Mouse (Mus musculus): ENCODE results near the gene Gas7. TPM values are rescaled to one million over a fixed set of nuclear protein-coding genes. Genes with fewer than 3 reads are reported as not detected.

Gas7 gene
- total and polyA plus RNA-seq, 3 experiments: 0.44 TPM; not detected in 2

DNA sequence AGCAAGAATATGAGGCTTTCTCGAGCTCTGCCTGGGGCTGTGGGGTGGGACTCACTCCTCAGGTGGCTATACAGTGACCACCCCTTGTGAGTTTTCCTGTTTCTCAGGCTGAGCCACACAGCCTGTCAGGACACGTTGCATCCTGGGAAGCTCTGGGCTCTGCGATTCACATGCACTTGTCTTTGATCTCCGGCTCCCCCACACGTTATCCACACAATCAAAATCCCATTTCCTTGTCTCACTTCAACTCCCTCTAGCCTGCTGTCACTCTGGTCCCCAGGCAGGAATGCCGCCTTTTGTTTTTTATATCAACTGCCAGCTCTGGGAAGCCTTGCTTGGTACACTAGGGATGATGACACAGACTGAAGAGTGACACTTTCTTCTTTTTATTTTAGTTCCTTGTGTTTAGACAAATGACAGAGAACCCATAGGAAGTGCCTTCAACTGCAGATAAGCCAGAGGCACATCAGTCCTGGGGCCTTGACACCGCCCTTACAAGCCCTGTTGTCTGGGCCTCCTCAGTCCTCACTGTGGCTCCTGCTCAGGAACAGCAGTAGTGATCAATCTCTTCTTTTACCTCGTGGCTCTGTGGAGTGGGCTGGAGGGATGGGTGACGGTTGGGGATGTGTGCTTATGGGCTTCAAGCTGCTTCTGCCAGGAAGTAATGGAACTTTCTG lies 103.7 kb downstream of the Gas7 start:
- Histone ChIP-seq H3K4me3 (ENCODE audit: low read depth, low read length) (no peak overlapping the region), H3K9me3 (replicated peaks) (peaks cover 63% of the 10 kb centered on the region), H3K4me1 (ENCODE audit: insufficient read depth, low read depth, low read length) (no peaks in the 10 kb centered on the region), H3K27me3 (ENCODE audit: insufficient read depth, low read length) (no peaks in the 10 kb centered on the region), H3K36me3 (replicated peaks) (no peaks in the 10 kb centered on the region)
- TF ChIP-seq POLR2AphosphoS5 (IDR thresholded peaks at IDR 0.05; ENCODE audit: insufficient replicate concordance, low read depth, low read length) (no peak), GATA2 (IDR thresholded peaks at IDR 0.05; ENCODE audit: borderline replicate concordance, low read depth, low read length) (no peak), GATA1 (IDR thresholded peaks at IDR 0.05; ENCODE audit: borderline replicate concordance, low read length) (no peak), TAL1 (conservative IDR thresholded peaks at IDR 0.05; ENCODE audit: low read depth, low read length) (no peak), CTCF (IDR thresholded peaks at IDR 0.05; ENCODE audit: low read depth, low read length) (no peak)
- DNase-seq (ENCODE audit: low spot score): no peak
- no peak for ATAC-seq (ENCODE audit: extremely low read depth, insufficient number of reproducible peaks, low FRiP score, poor library complexity, severe bottlenecking)

DNA sequence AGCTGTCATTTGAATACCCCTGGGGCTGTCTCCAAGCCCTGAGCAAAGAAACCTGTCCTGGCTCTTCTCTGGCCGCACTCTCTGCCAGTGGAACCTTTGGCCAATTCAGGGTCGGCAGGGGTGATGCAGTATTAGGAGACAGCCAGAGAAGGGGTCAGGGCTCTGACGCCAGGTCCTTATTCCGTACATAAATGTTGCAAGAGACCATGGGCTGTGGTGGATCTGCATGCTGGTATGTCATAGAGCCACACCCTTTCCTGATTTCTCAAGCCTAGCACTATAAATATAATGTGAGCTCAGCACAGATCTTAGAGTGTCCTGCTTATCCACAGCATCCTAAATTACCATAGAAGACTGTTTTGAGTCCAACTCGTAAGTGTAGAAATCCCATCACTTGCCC lies 104.3 kb downstream of the Gas7 start:
- Histone ChIP-seq H3K4me3 (ENCODE audit: low read depth, low read length) (no peak overlapping the region), H3K4me1 (ENCODE audit: insufficient read depth, low read depth, low read length) (no peaks in the 10 kb centered on the region), H3K9me3 (replicated peaks) (peaks cover 64% of the 10 kb centered on the region), H3K36me3 (replicated peaks) (no peaks in the 10 kb centered on the region), H3K27me3 (ENCODE audit: insufficient read depth, low read length) (no peaks in the 10 kb centered on the region)
- ATAC-seq (ENCODE audit: extremely low read depth, insufficient number of reproducible peaks, low FRiP score, poor library complexity, severe bottlenecking): no peak
- TF ChIP-seq GATA1 (IDR thresholded peaks at IDR 0.05; ENCODE audit: borderline replicate concordance, low read length) (no peak), CTCF (IDR thresholded peaks at IDR 0.05; ENCODE audit: low read depth, low read length) (no peak), TAL1 (conservative IDR thresholded peaks at IDR 0.05; ENCODE audit: low read depth, low read length) (no peak), POLR2AphosphoS5 (IDR thresholded peaks at IDR 0.05; ENCODE audit: insufficient replicate concordance, low read depth, low read length) (no peak), GATA2 (IDR thresholded peaks at IDR 0.05; ENCODE audit: borderline replicate concordance, low read depth, low read length) (no peak)
- no peak for DNase-seq (ENCODE audit: low spot score)

DNA sequence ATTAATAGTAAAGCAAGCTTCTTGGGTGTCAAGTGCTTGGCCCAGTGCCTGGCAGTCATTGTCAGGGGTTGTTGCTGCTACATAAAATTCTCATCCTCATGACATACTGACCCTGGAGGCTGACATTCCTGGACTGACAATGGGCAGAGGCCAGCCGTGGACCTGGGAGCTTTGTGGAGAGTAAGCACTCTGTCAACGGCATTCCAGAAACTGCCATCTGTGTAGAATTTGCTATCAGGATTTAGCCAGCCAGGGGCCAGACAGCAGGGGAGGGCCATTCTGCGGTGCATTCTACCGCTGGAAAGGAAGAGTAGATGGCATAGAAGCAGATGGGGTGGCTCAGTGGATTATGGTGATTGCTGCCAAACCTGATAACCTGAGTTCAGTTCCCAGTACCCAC lies 106.4 kb downstream of the Gas7 start:
- ATAC-seq (ENCODE audit: extremely low read depth, insufficient number of reproducible peaks, low FRiP score, poor library complexity, severe bottlenecking): no peak
- TF ChIP-seq GATA2 (IDR thresholded peaks at IDR 0.05; ENCODE audit: borderline replicate concordance, low read depth, low read length) (no peak), POLR2AphosphoS5 (IDR thresholded peaks at IDR 0.05; ENCODE audit: insufficient replicate concordance, low read depth, low read length) (no peak)

DNA sequence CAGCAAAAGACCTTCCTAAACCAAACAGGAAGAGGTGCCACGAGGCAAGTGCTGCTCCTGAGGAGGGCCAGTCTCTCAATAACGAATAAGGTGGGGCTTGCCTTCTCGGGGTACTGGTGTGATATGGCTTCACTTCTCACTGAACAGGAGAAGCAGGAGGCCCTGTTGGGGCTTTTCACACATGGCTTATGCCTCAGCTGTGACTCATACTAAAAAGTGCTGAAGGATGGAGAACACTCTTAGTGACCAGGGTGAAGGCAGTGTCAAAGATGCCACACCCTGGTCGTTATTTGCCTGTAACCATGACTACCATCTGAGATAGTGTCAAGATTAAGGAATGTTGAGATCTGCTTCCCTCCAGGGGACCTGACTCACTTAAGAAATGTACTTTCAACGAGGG lies 107.9 kb downstream of the Gas7 start:
- TF ChIP-seq GATA2 (IDR thresholded peaks at IDR 0.05; ENCODE audit: borderline replicate concordance, low read depth, low read length) (no peak), GATA1 (IDR thresholded peaks at IDR 0.05; ENCODE audit: borderline replicate concordance, low read length) (no peak), CTCF (IDR thresholded peaks at IDR 0.05; ENCODE audit: low read depth, low read length) (no peak), TAL1 (conservative IDR thresholded peaks at IDR 0.05; ENCODE audit: low read depth, low read length) (no peak), POLR2AphosphoS5 (IDR thresholded peaks at IDR 0.05; ENCODE audit: insufficient replicate concordance, low read depth, low read length) (no peak)
- no peaks in the 10 kb centered on the region for H3K27me3 ChIP-seq (ENCODE audit: insufficient read depth, low read length)
- DNase-seq (ENCODE audit: low spot score): no peak
- H3K36me3 ChIP-seq (replicated peaks): no peaks in the 10 kb centered on the region
- ATAC-seq (ENCODE audit: extremely low read depth, insufficient number of reproducible peaks, low FRiP score, poor library complexity, severe bottlenecking): no peak
- H3K9me3 ChIP-seq (replicated peaks): peaks cover 77% of the 10 kb centered on the region
- no peaks in the 10 kb centered on the region for H3K4me1 ChIP-seq (ENCODE audit: insufficient read depth, low read depth, low read length)
- H3K4me3 ChIP-seq (ENCODE audit: low read depth, low read length): no peak overlapping the region

More for the DNA sequence above, 106.4 kb downstream of the Gas7 start:
- Histone ChIP-seq H3K4me1 (ENCODE audit: insufficient read depth, low read depth, low read length) (no peaks in the 10 kb centered on the region), H3K36me3 (replicated peaks) (no peaks in the 10 kb centered on the region), H3K4me3 (ENCODE audit: low read depth, low read length) (no peak overlapping the region), H3K9me3 (replicated peaks) (peaks cover 70% of the 10 kb centered on the region), H3K27me3 (ENCODE audit: insufficient read depth, low read length) (no peaks in the 10 kb centered on the region)
- no peak for DNase-seq (ENCODE audit: low spot score)

DNA sequence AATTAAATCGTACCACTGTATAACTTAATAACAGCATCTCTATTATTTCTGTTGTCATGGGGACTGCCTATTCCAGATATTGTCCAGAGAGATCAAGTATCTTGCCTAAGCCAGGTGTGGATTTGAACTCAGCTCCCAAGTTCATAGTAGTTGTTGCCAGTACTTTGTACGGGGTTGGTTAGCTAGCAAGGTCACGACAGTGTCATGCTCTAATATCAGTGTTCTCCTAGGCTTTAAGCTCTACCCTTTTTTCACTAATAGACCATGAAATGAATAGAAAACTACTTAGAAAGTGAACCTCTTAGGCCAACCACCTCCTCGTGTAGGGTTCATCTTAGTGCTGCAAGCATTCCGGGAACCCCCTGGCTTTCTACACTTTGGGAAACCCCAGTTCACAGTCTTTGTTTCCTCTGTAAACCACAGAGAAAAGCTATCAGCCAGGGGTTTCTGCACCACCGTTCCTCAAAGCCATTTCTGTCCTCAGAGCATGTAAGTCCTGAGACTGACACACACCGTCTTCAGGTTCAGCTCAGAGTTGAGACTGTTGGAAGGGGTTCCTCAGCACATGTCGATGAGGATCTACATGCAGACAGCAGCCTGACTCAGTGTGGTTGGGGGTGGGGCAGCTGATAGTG lies 108.9 kb downstream of the Gas7 start:
- no peaks in the 10 kb centered on the region for H3K4me1 ChIP-seq (ENCODE audit: insufficient read depth, low read depth, low read length)
- TF ChIP-seq POLR2AphosphoS5 (IDR thresholded peaks at IDR 0.05; ENCODE audit: insufficient replicate concordance, low read depth, low read length) (no peak), GATA1 (IDR thresholded peaks at IDR 0.05; ENCODE audit: borderline replicate concordance, low read length) (no peak), TAL1 (conservative IDR thresholded peaks at IDR 0.05; ENCODE audit: low read depth, low read length) (no peak), CTCF (IDR thresholded peaks at IDR 0.05; ENCODE audit: low read depth, low read length) (no peak), GATA2 (IDR thresholded peaks at IDR 0.05; ENCODE audit: borderline replicate concordance, low read depth, low read length) (no peak)
- no peak for ATAC-seq (ENCODE audit: extremely low read depth, insufficient number of reproducible peaks, low FRiP score, poor library complexity, severe bottlenecking)

DNA sequence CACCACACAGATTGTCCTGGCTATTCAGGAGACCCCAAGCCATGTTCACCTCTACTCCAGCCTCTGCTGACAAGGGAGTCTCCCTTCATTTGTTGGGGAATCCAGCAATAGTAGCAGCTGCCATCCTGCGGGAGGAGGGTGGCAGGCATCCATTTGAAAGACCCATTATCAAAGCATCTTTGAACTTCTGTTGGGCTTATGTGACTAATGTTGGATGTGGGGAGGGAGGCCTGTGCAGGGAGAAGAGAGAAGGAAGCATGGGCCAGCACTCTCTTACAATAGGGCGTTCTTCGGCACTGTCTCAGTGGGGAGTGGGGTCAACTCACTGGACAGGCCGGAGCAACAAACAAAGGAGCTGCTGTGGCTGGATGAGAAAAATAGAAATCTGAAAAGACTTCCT lies 110.3 kb downstream of the Gas7 start:
- ATAC-seq (ENCODE audit: extremely low read depth, insufficient number of reproducible peaks, low FRiP score, poor library complexity, severe bottlenecking): no peak
- H3K36me3 ChIP-seq (replicated peaks): no peaks in the 10 kb centered on the region
- no peak for DNase-seq (ENCODE audit: low spot score)
- no peak overlapping the region for H3K4me3 ChIP-seq (ENCODE audit: low read depth, low read length)
- H3K4me1 ChIP-seq (ENCODE audit: insufficient read depth, low read depth, low read length): no peaks in the 10 kb centered on the region
- TF ChIP-seq GATA1 (IDR thresholded peaks at IDR 0.05; ENCODE audit: borderline replicate concordance, low read length) (no peak), GATA2 (IDR thresholded peaks at IDR 0.05; ENCODE audit: borderline replicate concordance, low read depth, low read length) (no peak), TAL1 (conservative IDR thresholded peaks at IDR 0.05; ENCODE audit: low read depth, low read length) (no peak), POLR2AphosphoS5 (IDR thresholded peaks at IDR 0.05; ENCODE audit: insufficient replicate concordance, low read depth, low read length) (no peak), CTCF (IDR thresholded peaks at IDR 0.05; ENCODE audit: low read depth, low read length) (no peak)
- peaks cover 77% of the 10 kb centered on the region for H3K9me3 ChIP-seq (replicated peaks)
- H3K27me3 ChIP-seq (ENCODE audit: insufficient read depth, low read length): no peaks in the 10 kb centered on the region

More for the DNA sequence above, 108.9 kb downstream of the Gas7 start:
- no peak for DNase-seq (ENCODE audit: low spot score)
- H3K27me3 ChIP-seq (ENCODE audit: insufficient read depth, low read length): no peaks in the 10 kb centered on the region
- peaks cover 80% of the 10 kb centered on the region for H3K9me3 ChIP-seq (replicated peaks)
- H3K4me3 ChIP-seq (ENCODE audit: low read depth, low read length): no peak overlapping the region
- no peaks in the 10 kb centered on the region for H3K36me3 ChIP-seq (replicated peaks)

Data from G1E (cell line).